Mouse (Mus musculus): ENCODE results near the gene Aff4. TPM values are rescaled to one million over a fixed set of nuclear protein-coding genes. Genes with fewer than 3 reads are reported as not detected.
"Not testable (repeated sequence)": the region's sequence is repeated elsewhere in the genome, so short reads cannot be mapped to it uniquely, and the experiment has no call there.

Aff4 gene
- total and polyA plus RNA-seq, 3 experiments, result 19.8 to 50.6 (median 22.1) TPM

GRCm38 (mm10) chr11:53311385-53311784 lies 39.2 kb upstream of the Aff4 start:
- Histone ChIP-seq H3K4me1 (ENCODE audit: control insufficient read depth in 1 of 2, insufficient read depth in 2 of 2) (peaks cover 6 to 40% of the 10 kb centered on the region in 2 experiments; a peak in 3 of 4 replicates), H3K9me3 (replicated peaks; ENCODE audit: low read length) (no peaks in the 10 kb centered on the region), H3K4me3 (replicated peaks in 1 of 3; ENCODE audit: low read depth in 2 of 3, low read length in 2 of 3, poor library complexity in 1 of 3) (no peak overlapping the region), H3K4me2 (ENCODE audit: insufficient read depth, low read depth, poor library complexity, severe bottlenecking) (no peak overlapping the region), H3K27me3 (replicated peaks) (no peaks in the 10 kb centered on the region), H3K27ac (ENCODE audit: insufficient read depth, low read depth) (no peak overlapping the region), H3K79me2 (replicated peaks; ENCODE audit: control insufficient read depth, extremely low read depth, insufficient read depth, poor library complexity, severe bottlenecking) (no peaks in the 10 kb centered on the region), H3K36me3 (replicated peaks in 1 of 2; ENCODE audit: control insufficient read depth in 1 of 2, insufficient read depth in 1 of 2, low read length in 1 of 2) (no peaks in the 10 kb centered on the region), H3K9ac (ENCODE audit: insufficient read depth, low read depth) (no peak overlapping the region)
- in situ Hi-C loops (cut with MboI; ENCODE audit: low pct_ligation_motif_present, low pct_unique_long_range_greater_than_20kb, low sequenced_read_pairs) (no loop called here), dilution Hi-C loops (cut with MboI; ENCODE audit: extremely low pct_ligation_motif_present, extremely low pct_unique_long_range_greater_than_20kb, low sequenced_read_pairs) (no loop called here)
- TF ChIP-seq EP300 (IDR thresholded peaks at IDR 0.05; ENCODE audit: low read length) (no peak), POLR2A (IDR thresholded peaks at IDR 0.05; ENCODE audit: low read depth, low read length) (no peak), TCF12 (IDR thresholded peaks at IDR 0.05; ENCODE audit: low read depth, low read length) (no peak), NRF1 (IDR thresholded peaks at IDR 0.05; ENCODE audit: low read depth, low read length) (no peak), ZMIZ1 (IDR thresholded peaks at IDR 0.05; ENCODE audit: low read depth, low read length) (no peak), JUN (IDR thresholded peaks at IDR 0.05; ENCODE audit: insufficient read depth, low read depth, low read length) (no peak), MYC (IDR thresholded peaks at IDR 0.05; ENCODE audit: low read depth, low read length) (no peak), SMC3 (IDR thresholded peaks at IDR 0.05; ENCODE audit: low read depth, low read length) (no peak), CHD1 (IDR thresholded peaks at IDR 0.05; ENCODE audit: low read depth, low read length) (no peak), MEF2A (IDR thresholded peaks at IDR 0.05; ENCODE audit: borderline replicate concordance, low read depth, low read length) (no peak)
- no peak for DNase-seq (ENCODE audit: extremely low read depth)

- dilution Hi-C loops (cut with MboI; ENCODE audit: extremely low pct_ligation_motif_present, extremely low pct_unique_long_range_greater_than_20kb, low sequenced_read_pairs), result not testable (repeated sequence)
Observed at GRCm38 (mm10) chr11:53312823-53313222, 37.8 kb upstream of the Aff4 start.

GRCm38 (mm10) chr11:53314770-53315173 lies 35.9 kb upstream of the Aff4 start:
- Histone ChIP-seq H3K36me3 (replicated peaks in 1 of 2; ENCODE audit: control insufficient read depth in 1 of 2, insufficient read depth in 1 of 2, low read length in 1 of 2) (no peaks in the 10 kb centered on the region), H3K4me2 (ENCODE audit: insufficient read depth, low read depth, poor library complexity, severe bottlenecking) (no peak overlapping the region), H3K27ac (ENCODE audit: insufficient read depth, low read depth) (no peak overlapping the region), H3K4me3 (replicated peaks in 1 of 3; ENCODE audit: low read depth in 2 of 3, low read length in 2 of 3, poor library complexity in 1 of 3) (no peak overlapping the region), H3K9ac (ENCODE audit: insufficient read depth, low read depth) (no peak overlapping the region), H3K9me3 (replicated peaks; ENCODE audit: low read length) (no peaks in the 10 kb centered on the region), H3K79me2 (replicated peaks; ENCODE audit: control insufficient read depth, extremely low read depth, insufficient read depth, poor library complexity, severe bottlenecking) (no peaks in the 10 kb centered on the region), H3K27me3 (replicated peaks) (no peaks in the 10 kb centered on the region), H3K4me1 (ENCODE audit: control insufficient read depth in 1 of 2, insufficient read depth in 2 of 2) (peaks cover 3 to 19% of the 10 kb centered on the region in 2 experiments; a peak in 3 of 4 replicates)
- DNase-seq (ENCODE audit: extremely low read depth), result no peak
- in situ Hi-C loops (cut with MboI; ENCODE audit: low pct_ligation_motif_present, low pct_unique_long_range_greater_than_20kb, low sequenced_read_pairs), result no loop called here
- dilution Hi-C loops (cut with MboI; ENCODE audit: extremely low pct_ligation_motif_present, extremely low pct_unique_long_range_greater_than_20kb, low sequenced_read_pairs), result no loop called here
- TF ChIP-seq MAX (IDR thresholded peaks at IDR 0.05; ENCODE audit: low read length), result no peak
- no peak for TF ChIP-seq RCOR1 (conservative IDR thresholded peaks at IDR 0.05; ENCODE audit: low read depth, low read length)
- TF ChIP-seq GABPA (IDR thresholded peaks at IDR 0.05; ENCODE audit: insufficient replicate concordance, low read depth, low read length), result no peak

More at GRCm38 (mm10) chr11:53312823-53313222, 37.8 kb upstream of the Aff4 start:
- DNase-seq (ENCODE audit: extremely low read depth); H3K36me3 ChIP-seq (replicated peaks in 1 of 2; ENCODE audit: control insufficient read depth in 1 of 2, insufficient read depth in 1 of 2, low read length in 1 of 2); H3K27ac ChIP-seq (ENCODE audit: insufficient read depth, low read depth); H3K4me3 ChIP-seq (replicated peaks in 1 of 3; ENCODE audit: low read depth in 2 of 3, low read length in 2 of 3, poor library complexity in 1 of 3); H3K9me3 ChIP-seq (replicated peaks; ENCODE audit: low read length); H3K4me2 ChIP-seq (ENCODE audit: insufficient read depth, low read depth, poor library complexity, severe bottlenecking); in situ Hi-C loops (cut with MboI; ENCODE audit: low pct_ligation_motif_present, low pct_unique_long_range_greater_than_20kb, low sequenced_read_pairs); H3K79me2 ChIP-seq (replicated peaks; ENCODE audit: control insufficient read depth, extremely low read depth, insufficient read depth, poor library complexity, severe bottlenecking); H3K9ac ChIP-seq (ENCODE audit: insufficient read depth, low read depth); H3K27me3 ChIP-seq (replicated peaks): not testable (repeated sequence)
- H3K4me1 ChIP-seq (ENCODE audit: control insufficient read depth in 1 of 2, insufficient read depth in 2 of 2), result peaks cover 6 to 35% of the 10 kb centered on the region in 2 experiments; a peak in 3 of 4 replicates
